Mouse (Mus musculus): ENCODE data around the gene Emilin2. TPM values are rescaled to one million over a fixed set of nuclear protein-coding genes. Genes with fewer than 3 reads are reported as not detected.

Emilin2 gene
- polyA plus RNA-seq, 1 experiment = 7.9 TPM

GRCm38 (mm10) chr17:71238494-71238893 is 73.3 kb downstream of the Emilin2 start:
- no peaks in the 10 kb centered on the region for H3K79me3 ChIP-seq (ENCODE audit: low read depth)
- H3K27me3 ChIP-seq (ENCODE audit: control insufficient read depth, insufficient read depth, insufficient read length) = no peaks in the 10 kb centered on the region
- peaks cover 72% of the 10 kb centered on the region for H3K36me3 ChIP-seq (ENCODE audit: control insufficient read depth, insufficient read depth)
- no peak for TF ChIP-seq FOSL1 (IDR thresholded peaks at IDR 0.05; ENCODE audit: insufficient read depth, low read length, poor library complexity, severe bottlenecking)
- TF ChIP-seq USF1 (IDR thresholded peaks at IDR 0.05; ENCODE audit: low read depth) = no peak
- TF ChIP-seq MYOD1 (IDR thresholded peaks at IDR 0.05; ENCODE audit: control insufficient read depth, insufficient read length, low read depth) = no peak
- TF ChIP-seq CTCF (IDR thresholded peaks at IDR 0.05; ENCODE audit: control insufficient read depth, insufficient read depth, insufficient read length) = no peak
- H3K79me2 ChIP-seq (ENCODE audit: control insufficient read depth, insufficient read depth) = no peaks in the 10 kb centered on the region
- no peak overlapping the region for H3K4me3 ChIP-seq (ENCODE audit: insufficient read depth, poor library complexity, severe bottlenecking)
- no peak overlapping the region for H3ac ChIP-seq (ENCODE audit: control insufficient read depth, insufficient read length, low read depth)

- Histone ChIP-seq H3K27me3 (ENCODE audit: control insufficient read depth, insufficient read depth, insufficient read length) (no peaks in the 10 kb centered on the region), H3K4me3 (ENCODE audit: insufficient read depth, poor library complexity, severe bottlenecking) (no peak overlapping the region), H3K79me2 (ENCODE audit: control insufficient read depth, insufficient read depth) (no peaks in the 10 kb centered on the region), H3K79me3 (ENCODE audit: low read depth) (no peaks in the 10 kb centered on the region), H3ac (ENCODE audit: control insufficient read depth, insufficient read length, low read depth) (no peak overlapping the region), H3K36me3 (ENCODE audit: control insufficient read depth, insufficient read depth) (peaks cover 65% of the 10 kb centered on the region)
- TF ChIP-seq CTCF (IDR thresholded peaks at IDR 0.05; ENCODE audit: control insufficient read depth, insufficient read depth, insufficient read length) (no peak), MYOD1 (IDR thresholded peaks at IDR 0.05; ENCODE audit: control insufficient read depth, insufficient read length, low read depth) (no peak), USF1 (IDR thresholded peaks at IDR 0.05; ENCODE audit: low read depth) (no peak), MYOG (IDR thresholded peaks at IDR 0.05; ENCODE audit: control insufficient read depth, extremely low read depth, insufficient read length) (no peak), CEBPB (IDR thresholded peaks at IDR 0.05; ENCODE audit: low read depth) (no peak), MAX (IDR thresholded peaks at IDR 0.05) (no peak), FOSL1 (IDR thresholded peaks at IDR 0.05; ENCODE audit: insufficient read depth, low read length, poor library complexity, severe bottlenecking) (no peak)
These were observed 76.4 kb downstream of the Emilin2 start for GRCm38 (mm10) chr17:71235229-71235958.

GRCm38 (mm10) chr17:71234041-71234594 is 77.7 kb downstream of the Emilin2 start:
- no peaks in the 10 kb centered on the region for H3K27me3 ChIP-seq (ENCODE audit: control insufficient read depth, insufficient read depth, insufficient read length)
- H3K36me3 ChIP-seq (ENCODE audit: control insufficient read depth, insufficient read depth) = peaks cover 66% of the 10 kb centered on the region
- TF ChIP-seq MYOG (IDR thresholded peaks at IDR 0.05; ENCODE audit: control insufficient read depth, extremely low read depth, insufficient read length) (no peak), MAX (IDR thresholded peaks at IDR 0.05) (no peak), MYOD1 (IDR thresholded peaks at IDR 0.05; ENCODE audit: control insufficient read depth, insufficient read length, low read depth) (no peak), CEBPB (IDR thresholded peaks at IDR 0.05; ENCODE audit: low read depth) (no peak), CTCF (IDR thresholded peaks at IDR 0.05; ENCODE audit: control insufficient read depth, insufficient read depth, insufficient read length) (no peak), FOSL1 (IDR thresholded peaks at IDR 0.05; ENCODE audit: insufficient read depth, low read length, poor library complexity, severe bottlenecking) (no peak), USF1 (IDR thresholded peaks at IDR 0.05; ENCODE audit: low read depth) (no peak)
- no peaks in the 10 kb centered on the region for H3K79me2 ChIP-seq (ENCODE audit: control insufficient read depth, insufficient read depth)
- H3ac ChIP-seq (ENCODE audit: control insufficient read depth, insufficient read length, low read depth) = no peak overlapping the region
- H3K4me3 ChIP-seq (ENCODE audit: insufficient read depth, poor library complexity, severe bottlenecking) = no peak overlapping the region
- no peaks in the 10 kb centered on the region for H3K79me3 ChIP-seq (ENCODE audit: low read depth)

DNA sequence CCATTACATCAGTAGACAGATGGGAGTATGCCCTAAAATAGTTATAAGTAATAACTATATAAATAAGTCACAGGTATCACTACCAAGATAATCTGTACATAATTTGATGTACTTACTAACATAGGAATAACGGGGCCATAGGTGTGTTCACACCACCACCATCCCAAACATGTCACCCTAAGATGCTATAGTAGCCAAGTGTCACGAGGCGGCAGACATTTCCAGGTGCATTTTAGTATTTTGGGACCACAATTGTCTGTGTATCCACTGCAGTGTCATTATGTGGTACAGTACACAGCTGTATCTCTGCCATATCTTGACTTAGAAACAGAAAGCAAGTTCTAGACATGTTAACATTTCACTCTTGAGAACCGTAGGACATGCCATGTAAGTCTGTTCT is 78.6 kb downstream of the Emilin2 start:
- H3K79me3 ChIP-seq (ENCODE audit: low read depth) = no peaks in the 10 kb centered on the region
- no peak for TF ChIP-seq FOSL1 (IDR thresholded peaks at IDR 0.05; ENCODE audit: insufficient read depth, low read length, poor library complexity, severe bottlenecking)
- no peak for TF ChIP-seq CTCF (IDR thresholded peaks at IDR 0.05; ENCODE audit: control insufficient read depth, insufficient read depth, insufficient read length)
- TF ChIP-seq MYOD1 (IDR thresholded peaks at IDR 0.05; ENCODE audit: control insufficient read depth, insufficient read length, low read depth) = no peak
- no peak overlapping the region for H3ac ChIP-seq (ENCODE audit: control insufficient read depth, insufficient read length, low read depth)
- H3K36me3 ChIP-seq (ENCODE audit: control insufficient read depth, insufficient read depth) = peaks cover 57% of the 10 kb centered on the region
- no peaks in the 10 kb centered on the region for H3K27me3 ChIP-seq (ENCODE audit: control insufficient read depth, insufficient read depth, insufficient read length)
- H3K79me2 ChIP-seq (ENCODE audit: control insufficient read depth, insufficient read depth) = no peaks in the 10 kb centered on the region
- no peak overlapping the region for H3K4me3 ChIP-seq (ENCODE audit: insufficient read depth, poor library complexity, severe bottlenecking)

DNA sequence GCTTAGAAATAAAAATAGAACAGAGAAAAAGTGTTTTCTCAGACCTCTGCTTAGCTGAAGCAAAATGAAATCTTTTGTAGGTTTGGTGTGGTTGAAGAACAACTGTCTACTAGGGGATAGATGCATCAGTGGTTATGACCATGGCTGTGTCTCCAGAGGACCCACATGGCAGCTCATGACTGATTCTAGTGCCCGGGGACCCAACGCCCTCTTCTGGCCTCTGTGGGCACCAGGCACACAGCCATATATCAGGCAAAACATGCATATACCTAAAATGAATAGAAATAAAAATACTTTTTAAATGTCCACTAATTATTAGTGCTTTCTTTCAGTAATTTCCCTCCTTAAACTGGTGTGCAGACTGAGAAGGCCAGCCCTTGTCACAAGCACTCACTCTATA is 79.8 kb downstream of the Emilin2 start:
- H3K36me3 ChIP-seq (ENCODE audit: control insufficient read depth, insufficient read depth) = peaks cover 46% of the 10 kb centered on the region
- TF ChIP-seq MYOG (IDR thresholded peaks at IDR 0.05; ENCODE audit: control insufficient read depth, extremely low read depth, insufficient read length) = no peak
- TF ChIP-seq MAX (IDR thresholded peaks at IDR 0.05) = no peak
- no peak for TF ChIP-seq CEBPB (IDR thresholded peaks at IDR 0.05; ENCODE audit: low read depth)
- no peak for TF ChIP-seq USF1 (IDR thresholded peaks at IDR 0.05; ENCODE audit: low read depth)
- TF ChIP-seq FOSL1 (IDR thresholded peaks at IDR 0.05; ENCODE audit: insufficient read depth, low read length, poor library complexity, severe bottlenecking) = no peak
- no peak for TF ChIP-seq MYOD1 (IDR thresholded peaks at IDR 0.05; ENCODE audit: control insufficient read depth, insufficient read length, low read depth)
- no peak for TF ChIP-seq CTCF (IDR thresholded peaks at IDR 0.05; ENCODE audit: control insufficient read depth, insufficient read depth, insufficient read length)
- H3K4me3 ChIP-seq (ENCODE audit: insufficient read depth, poor library complexity, severe bottlenecking) = no peak overlapping the region
- H3K79me3 ChIP-seq (ENCODE audit: low read depth) = no peaks in the 10 kb centered on the region
- H3K79me2 ChIP-seq (ENCODE audit: control insufficient read depth, insufficient read depth) = no peaks in the 10 kb centered on the region
- no peak overlapping the region for H3ac ChIP-seq (ENCODE audit: control insufficient read depth, insufficient read length, low read depth)
- H3K27me3 ChIP-seq (ENCODE audit: control insufficient read depth, insufficient read depth, insufficient read length) = no peaks in the 10 kb centered on the region
